Mouse (Mus musculus): ENCODE measurements around the gene Gm7029. TPM values are rescaled to one million over a fixed set of nuclear protein-coding genes. Genes with fewer than 3 reads are reported as not detected.
"Not testable (repeated sequence)": the region's sequence is repeated elsewhere in the genome, so short reads cannot be mapped to it uniquely, and the experiment has no call there.

The Gm7029 gene
- polyA plus RNA-seq, 1 experiment from 2014 or later: not detected

DNA sequence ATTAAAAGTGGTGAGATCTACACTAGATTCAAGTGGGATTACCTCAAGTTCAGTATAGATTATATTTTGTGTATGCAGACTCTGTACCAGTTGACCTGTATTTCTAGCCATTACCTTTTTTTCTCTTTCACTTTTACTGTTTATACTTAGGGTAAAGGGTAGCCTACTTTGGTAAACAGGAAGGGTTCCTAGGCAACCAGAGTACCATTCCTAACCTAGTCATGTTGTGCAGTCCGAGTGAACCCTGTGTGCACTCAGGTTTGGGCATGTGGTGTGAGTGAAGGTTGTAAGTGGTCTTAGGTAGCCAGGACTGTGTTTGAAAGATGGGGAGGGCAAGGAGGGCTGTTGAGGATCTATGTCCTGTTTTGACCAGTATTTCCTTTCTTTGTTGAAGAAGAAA lies 22.3 kb upstream of the Gm7029 start:
- no peak overlapping the region for H3K4me2 ChIP-seq
- peaks cover 1% of the 10 kb centered on the region; the same call in 1 of the 2 replicates for H3K4me1 ChIP-seq (replicated peaks)
- no peak overlapping the region for H3K4me3 ChIP-seq (replicated peaks)
- peak; percentile 67 for ATAC-seq (ENCODE audit: insufficient read depth)
- H3K9me3 ChIP-seq (replicated peaks): no peaks in the 10 kb centered on the region
- no peaks in the 10 kb centered on the region for H3K27me3 ChIP-seq
- 0 out of 2 replicates have a peak, but pooled peaks cover 3% of the 10 kb centered on the region for H3K36me3 ChIP-seq (replicated peaks)
- no peak overlapping the region for H3K9ac ChIP-seq
- no peak overlapping the region for H3K27ac ChIP-seq (replicated peaks)
- WGBS (ENCODE audit: insufficient replicate concordance): 10% methylated on average over 1 of the region's 1 CpGs

DNA sequence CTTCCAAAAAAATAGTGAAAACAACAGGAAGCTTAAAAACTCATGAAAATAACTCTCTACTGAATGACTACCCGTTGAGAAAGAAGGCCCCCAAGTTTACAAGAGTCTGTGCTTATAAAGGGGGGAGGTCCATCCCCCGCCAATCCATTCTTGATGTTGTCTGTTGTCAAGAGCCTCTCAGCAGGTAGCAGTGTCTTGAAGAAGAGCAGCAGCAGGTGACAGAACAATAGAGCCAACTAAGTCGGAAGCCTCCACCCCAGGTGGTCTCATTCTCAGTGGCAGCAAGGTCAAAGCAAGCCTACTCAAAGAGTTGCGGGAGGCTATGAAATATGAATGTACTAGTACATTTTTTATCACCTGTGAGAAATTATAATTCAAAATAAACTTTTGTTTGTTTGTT lies 15.8 kb upstream of the Gm7029 start:
- Histone ChIP-seq H3K4me2 (no peak overlapping the region), H3K27ac (replicated peaks) (no peak overlapping the region), H3K9ac (no peak overlapping the region), H3K9me3 (replicated peaks) (0 out of 2 replicates have a peak, but pooled peaks cover 2% of the 10 kb centered on the region), H3K4me3 (replicated peaks) (no peak overlapping the region), H3K4me1 (replicated peaks) (no peaks in the 10 kb centered on the region), H3K27me3 (no peaks in the 10 kb centered on the region), H3K36me3 (replicated peaks) (no peaks in the 10 kb centered on the region)
- 75% methylated on average over 4 of the region's 4 CpGs for WGBS (ENCODE audit: insufficient replicate concordance)
- ATAC-seq (ENCODE audit: insufficient read depth): no peak

- Histone ChIP-seq H3K4me1 (replicated peaks) (0 out of 2 replicates have a peak, but pooled peaks cover 6% of the 10 kb centered on the region), H3K4me3 (replicated peaks) (no peak overlapping the region), H3K36me3 (replicated peaks) (no peaks in the 10 kb centered on the region), H3K27me3 (no peaks in the 10 kb centered on the region), H3K4me2 (peak overlapping the region; percentile 54), H3K9me3 (replicated peaks) (no peaks in the 10 kb centered on the region), H3K27ac (replicated peaks) (no peak overlapping the region), H3K9ac (no peak overlapping the region)
- 18% methylated on average over 9 of the region's 9 CpGs for WGBS (ENCODE audit: insufficient replicate concordance)
- no peak for ATAC-seq (ENCODE audit: insufficient read depth)
These were observed 8.2 kb upstream of the Gm7029 start for GRCm38 (mm10) chr17:33865330-33866030.

DNA sequence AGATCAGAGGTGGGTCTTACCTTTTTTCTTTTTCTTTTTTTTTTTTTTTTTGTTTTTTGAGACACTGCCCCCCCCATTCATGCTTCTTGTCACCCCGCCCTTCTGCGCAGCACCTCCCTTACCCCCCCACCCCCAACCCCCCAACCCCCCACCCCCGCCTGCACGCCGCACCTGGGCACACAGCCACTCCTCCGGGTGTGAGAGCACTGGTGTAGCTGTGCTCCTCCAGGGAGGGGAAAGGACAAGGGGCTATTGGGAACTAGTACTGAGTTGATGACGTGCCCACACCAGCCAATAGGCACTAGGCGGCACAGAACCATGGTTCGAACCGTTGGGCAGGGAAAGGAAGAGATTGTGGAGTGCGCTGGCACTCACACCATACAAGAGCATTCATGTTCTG lies 774 bp downstream of the Gm7029 start:
- ATAC-seq (ENCODE audit: insufficient read depth): no peak

GRCm38 (mm10) chr17:33875797-33876196 lies 2.2 kb downstream of the Gm7029 start:
- not testable (repeated sequence) for H3K4me3 ChIP-seq (replicated peaks); H3K9ac ChIP-seq; H3K27ac ChIP-seq (replicated peaks); ATAC-seq (ENCODE audit: insufficient read depth); H3K27me3 ChIP-seq; H3K4me1 ChIP-seq (replicated peaks); H3K9me3 ChIP-seq (replicated peaks); H3K4me2 ChIP-seq
- peaks cover 66% of the 10 kb centered on the region for H3K36me3 ChIP-seq (replicated peaks)
- WGBS (ENCODE audit: insufficient replicate concordance): 78% methylated on average over 5 of the region's 5 CpGs

More for the DNA sequence above, 774 bp downstream of the Gm7029 start:
- no peak overlapping the region for H3K4me2 ChIP-seq
- WGBS (ENCODE audit: insufficient replicate concordance): 81% methylated on average over 11 of the region's 11 CpGs
- H3K27me3 ChIP-seq: no peaks in the 10 kb centered on the region
- H3K4me3 ChIP-seq (replicated peaks): no peak overlapping the region
- no peak overlapping the region for H3K27ac ChIP-seq (replicated peaks)
- H3K9me3 ChIP-seq (replicated peaks): no peaks in the 10 kb centered on the region
- H3K36me3 ChIP-seq (replicated peaks): peaks cover 52% of the 10 kb centered on the region
- H3K4me1 ChIP-seq (replicated peaks): no peaks in the 10 kb centered on the region
- H3K9ac ChIP-seq: no peak overlapping the region

- Histone ChIP-seq H3K36me3 (replicated peaks) (peaks cover 84% of the 10 kb centered on the region), H3K4me1 (replicated peaks) (peaks cover 21% of the 10 kb centered on the region)
- ATAC-seq (ENCODE audit: insufficient read depth); H3K27ac ChIP-seq (replicated peaks); H3K4me3 ChIP-seq (replicated peaks); H3K9ac ChIP-seq; H3K9me3 ChIP-seq (replicated peaks); H3K4me2 ChIP-seq; H3K27me3 ChIP-seq: not testable (repeated sequence)
- 94% methylated on average over 10 of the region's 11 CpGs for WGBS (ENCODE audit: insufficient replicate concordance)
These were observed 10.7 kb downstream of the Gm7029 start for GRCm38 (mm10) chr17:33884320-33884719.

GRCm38 (mm10) chr17:33887802-33888201 lies 14.2 kb downstream of the Gm7029 start:
- not testable (repeated sequence) for H3K27ac ChIP-seq (replicated peaks); H3K27me3 ChIP-seq; ATAC-seq (ENCODE audit: insufficient read depth); H3K9me3 ChIP-seq (replicated peaks)
- Histone ChIP-seq H3K4me2 (peak overlapping the region; percentile 80), H3K4me3 (replicated peaks) (peak overlapping the region; percentile 80), H3K9ac (0 out of 2 replicates have a peak overlapping the region, but pooled peaks have one; percentile 18), H3K4me1 (replicated peaks) (peaks cover 32% of the 10 kb centered on the region), H3K36me3 (replicated peaks) (peaks cover 50% of the 10 kb centered on the region)
- 32% methylated on average over 2 of the region's 2 CpGs for WGBS (ENCODE audit: insufficient replicate concordance)

DNA sequence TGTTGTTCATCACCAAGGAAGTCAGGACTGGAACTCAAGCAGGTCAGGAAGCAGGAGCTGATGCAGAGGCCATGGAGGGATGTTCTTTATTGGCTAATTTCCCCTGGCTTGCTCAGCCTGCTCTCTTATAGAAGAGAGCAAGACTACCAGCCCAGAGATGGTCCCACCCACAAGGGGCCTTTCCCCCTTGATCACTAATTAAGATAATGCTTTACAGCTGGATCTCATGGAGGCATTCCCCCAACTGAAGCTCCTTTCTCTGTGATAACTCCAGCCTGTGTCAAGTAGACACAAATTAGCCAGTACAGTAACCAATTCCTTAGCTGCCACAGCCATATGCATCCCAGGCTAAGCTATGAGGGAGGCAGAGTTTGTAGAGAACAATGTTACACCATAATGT lies 14.6 kb downstream of the Gm7029 start:
- peak overlapping the region; percentile 87; the same call in 1 of the 2 replicates for H3K9ac ChIP-seq
- H3K27ac ChIP-seq (replicated peaks): 0 out of 2 replicates have a peak overlapping the region, but pooled peaks have one; percentile 29
- H3K4me2 ChIP-seq: peak overlapping the region; percentile 80
- peak overlapping the region; percentile 80 for H3K4me3 ChIP-seq (replicated peaks)
- H3K4me1 ChIP-seq (replicated peaks): peaks cover 32% of the 10 kb centered on the region
- H3K27me3 ChIP-seq; ATAC-seq (ENCODE audit: insufficient read depth); H3K9me3 ChIP-seq (replicated peaks): not testable (repeated sequence)
- peaks cover 46% of the 10 kb centered on the region for H3K36me3 ChIP-seq (replicated peaks)

- Histone ChIP-seq H3K36me3 (replicated peaks) (peaks cover 33% of the 10 kb centered on the region), H3K4me1 (replicated peaks) (peaks cover 32% of the 10 kb centered on the region), H3K4me3 (replicated peaks) (peak overlapping the region; percentile 80), H3K27ac (replicated peaks) (peak overlapping the region; percentile 88), H3K4me2 (peak overlapping the region; percentile 80), H3K9ac (peak overlapping the region; percentile 87)
- not testable (repeated sequence) for H3K9me3 ChIP-seq (replicated peaks); H3K27me3 ChIP-seq
- WGBS (ENCODE audit: insufficient replicate concordance): under 1% methylated on average over 42 of the region's 44 CpGs
- ATAC-seq (ENCODE audit: insufficient read depth): peak; percentile 6
These were observed 16.4 kb downstream of the Gm7029 start for GRCm38 (mm10) chr17:33889941-33890532.

DNA sequence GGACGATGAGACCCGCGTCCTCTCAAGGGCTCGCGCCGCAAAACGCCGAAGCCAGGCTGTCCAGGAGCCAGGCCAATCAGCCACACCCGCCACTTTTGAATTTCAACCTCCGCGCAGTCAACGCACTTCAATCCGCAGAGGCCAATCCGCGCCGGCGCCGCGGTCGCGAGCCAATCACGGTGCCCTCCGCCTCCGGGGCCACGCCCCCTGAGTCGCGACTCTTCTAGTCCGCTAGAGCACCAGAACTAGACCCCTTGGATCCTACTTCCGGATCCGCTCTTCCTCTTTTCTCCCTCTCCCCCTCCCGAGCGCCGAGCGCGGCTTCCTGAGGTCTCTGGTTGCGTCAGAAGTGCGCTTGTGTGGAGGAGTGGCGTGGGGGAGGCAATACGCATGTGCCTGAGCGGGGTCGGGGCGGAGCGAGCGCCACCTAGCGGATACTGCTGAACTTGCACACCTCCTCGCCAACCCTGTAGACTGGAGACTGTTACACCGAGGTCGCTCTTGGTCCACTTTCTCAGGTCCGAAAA lies 17.0 kb downstream of the Gm7029 start, which contains the start of gene Kifc1:
Gene Kifc1 (minus strand): TSS at position 129 of the 527 bp plus-strand sequence.
- ATAC-seq (ENCODE audit: insufficient read depth): peak; percentile 95
- peaks cover 28% of the 10 kb centered on the region for H3K36me3 ChIP-seq (replicated peaks)
- H3K4me3 ChIP-seq (replicated peaks): peak within 1 kb of the TSS; percentile 80
- peak within 1 kb of the TSS; percentile 80 for H3K4me2 ChIP-seq
- peak within 1 kb of the TSS; percentile 93 for H3K27ac ChIP-seq (replicated peaks)
- H3K4me1 ChIP-seq (replicated peaks): peaks cover 32% of the 10 kb centered on the region
- peak within 1 kb of the TSS; percentile 87 for H3K9ac ChIP-seq
- WGBS (ENCODE audit: insufficient replicate concordance): under 1% methylated on average over 49 of the region's 49 CpGs
- H3K9me3 ChIP-seq (replicated peaks): no peaks in the 10 kb centered on the region
- no peaks in the 10 kb centered on the region for H3K27me3 ChIP-seq

GRCm38 (mm10) chr17:33891357-33891756 lies 17.7 kb downstream of the Gm7029 start:
- Histone ChIP-seq H3K4me3 (replicated peaks) (no peak overlapping the region), H3K27me3 (no peaks in the 10 kb centered on the region), H3K36me3 (replicated peaks) (peaks cover 20% of the 10 kb centered on the region), H3K4me1 (replicated peaks) (peaks cover 32% of the 10 kb centered on the region), H3K9me3 (replicated peaks) (no peaks in the 10 kb centered on the region), H3K27ac (replicated peaks) (no peak overlapping the region), H3K4me2 (peak overlapping the region; percentile 23; the same call in 1 of the 2 replicates), H3K9ac (no peak overlapping the region)
- ATAC-seq (ENCODE audit: insufficient read depth): no peak
- WGBS (ENCODE audit: insufficient replicate concordance): 55% methylated on average over 2 of the region's 2 CpGs
